Mouse (Mus musculus): ENCODE data around the gene Comtd1.

Gene Comtd1

GRCm38 (mm10) chr14:21831830-21832403 is 16.9 kb downstream of the Comtd1 start:
- DNase-seq: no peak

GRCm38 (mm10) chr14:21830876-21831767 is 17.7 kb downstream of the Comtd1 start:
- peak; percentile 98 for DNase-seq

- no peak for DNase-seq
Measured at GRCm38 (mm10) chr14:21825786-21826491, 22.8 kb downstream of the Comtd1 start.

GRCm38 (mm10) chr14:21824938-21825337 is 23.8 kb downstream of the Comtd1 start, which contains the start of gene Vdac2:
TSS of gene Vdac2 (plus strand) at chr14:21825238.
- DNase-seq: no peak

GRCm38 (mm10) chr14:21823897-21824296 is 24.9 kb downstream of the Comtd1 start:
- DNase-seq: no peak

- peak; percentile 50 for DNase-seq
Measured at GRCm38 (mm10) chr14:21822795-21823374, 25.9 kb downstream of the Comtd1 start.

GRCm38 (mm10) chr14:21822307-21822706 is 26.5 kb downstream of the Comtd1 start:
- DNase-seq: no peak

GRCm38 (mm10) chr14:21820880-21821505 is 27.8 kb downstream of the Comtd1 start:
- DNase-seq: no peak

- no peak for DNase-seq
Measured at GRCm38 (mm10) chr14:21817453-21817852, 31.3 kb downstream of the Comtd1 start.

- DNase-seq: no peak
Measured at GRCm38 (mm10) chr14:21816255-21816654, 32.5 kb downstream of the Comtd1 start.

GRCm38 (mm10) chr14:21814606-21815005 is 34.2 kb downstream of the Comtd1 start:
- no peak for DNase-seq

GRCm38 (mm10) chr14:21813847-21814246 is 34.9 kb downstream of the Comtd1 start:
- DNase-seq: no peak

GRCm38 (mm10) chr14:21813216-21813615 is 35.6 kb downstream of the Comtd1 start:
- DNase-seq: no peak

GRCm38 (mm10) chr14:21812590-21813162 is 36.1 kb downstream of the Comtd1 start:
- peak; percentile 73 for DNase-seq

- DNase-seq: no peak
Measured at GRCm38 (mm10) chr14:21811744-21812393, 36.9 kb downstream of the Comtd1 start.

GRCm38 (mm10) chr14:21811301-21811700 is 37.5 kb downstream of the Comtd1 start:
- DNase-seq: no peak

- DNase-seq: no peak
Measured at GRCm38 (mm10) chr14:21809418-21809817, 39.4 kb downstream of the Comtd1 start.

GRCm38 (mm10) chr14:21808208-21808922 is 40.4 kb downstream of the Comtd1 start:
- no peak for DNase-seq

GRCm38 (mm10) chr14:21806631-21807160 is 42.1 kb downstream of the Comtd1 start:
- no peak for DNase-seq

- DNase-seq: no peak
Measured at GRCm38 (mm10) chr14:21806203-21806602, 42.6 kb downstream of the Comtd1 start.

Measured in cerebellum, adult 8-10 months (tissue).